Mouse (Mus musculus): ENCODE measurements around the gene Smurf2. TPM values are rescaled to one million over a fixed set of nuclear protein-coding genes. Genes with fewer than 3 reads are reported as not detected.

Smurf2 gene
- polyA plus RNA-seq, 2 experiments from 2014 or later, result 16.4 to 18.0 TPM

DNA sequence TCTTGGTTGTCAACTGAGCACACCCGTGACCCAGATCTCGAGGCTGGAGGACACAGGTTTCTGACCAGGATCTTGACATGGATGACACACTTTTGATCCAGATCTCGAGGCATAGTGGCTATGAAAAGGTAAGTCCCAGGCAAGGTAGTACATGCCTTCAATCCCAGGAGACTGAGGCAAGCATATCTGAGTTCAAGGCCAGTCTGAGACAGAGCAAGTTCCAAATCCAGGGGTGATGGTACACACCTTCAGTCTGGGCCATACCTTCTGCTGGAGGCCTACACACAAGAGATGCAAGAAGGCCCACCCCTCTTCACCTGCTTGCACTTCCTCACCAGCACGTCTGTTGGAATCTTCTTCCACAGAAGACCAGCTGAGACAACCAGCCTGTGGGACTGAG, 14.8 kb downstream of the Smurf2 start:
- no peak for ATAC-seq

- no peak for ATAC-seq
These were observed 20.7 kb downstream of the Smurf2 start for GRCm38 (mm10) chr11:106899804-106900203.

DNA sequence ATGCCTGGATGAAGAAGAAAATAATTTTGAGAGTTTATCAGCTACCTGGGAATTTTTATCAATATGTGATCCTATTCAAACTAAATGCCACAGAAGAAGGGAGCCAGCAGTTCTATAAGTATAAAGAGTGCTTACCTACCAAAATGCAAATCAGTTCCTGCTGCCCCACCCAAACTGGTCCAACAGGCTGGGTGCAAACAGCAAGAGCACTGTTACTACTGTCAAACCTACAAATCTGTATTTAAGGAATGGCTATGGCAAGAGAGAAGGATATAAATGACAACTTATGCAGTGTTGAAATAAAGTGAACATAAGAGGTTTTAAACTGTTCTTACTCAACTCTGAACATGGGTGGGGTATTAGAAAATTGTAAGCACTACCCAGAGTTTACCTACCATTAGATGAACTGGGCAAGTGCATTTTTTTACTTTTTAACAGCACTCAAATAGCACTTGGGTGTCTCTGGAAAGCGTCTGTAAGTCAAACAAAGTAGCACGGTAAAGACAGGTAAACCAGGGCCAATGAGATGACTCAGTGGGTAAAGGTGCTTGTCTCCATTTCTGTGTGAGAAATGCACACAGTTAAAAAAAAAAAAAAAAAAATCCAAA, 23.9 kb downstream of the Smurf2 start:
- ATAC-seq, result no peak

DNA sequence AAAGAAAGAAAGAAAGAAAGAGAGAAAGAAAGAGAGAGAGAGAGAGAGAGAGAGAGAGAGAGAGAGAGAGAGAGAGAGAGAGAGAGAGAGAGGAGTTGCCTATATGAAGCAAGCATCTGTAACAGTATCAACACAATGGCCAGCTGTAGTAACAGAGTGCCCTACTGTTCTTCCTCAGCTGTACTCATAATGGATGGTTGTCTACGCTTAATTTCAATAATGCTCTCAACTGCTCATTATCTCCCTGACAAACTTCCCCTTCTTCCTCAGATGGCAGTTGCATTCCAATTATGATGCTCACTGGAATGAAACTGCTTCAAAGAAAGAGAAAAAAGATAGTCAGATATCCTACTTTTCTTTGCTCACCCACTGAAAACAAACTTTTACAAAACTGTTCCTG, 36.9 kb downstream of the Smurf2 start:
- ATAC-seq, result no peak

DNA sequence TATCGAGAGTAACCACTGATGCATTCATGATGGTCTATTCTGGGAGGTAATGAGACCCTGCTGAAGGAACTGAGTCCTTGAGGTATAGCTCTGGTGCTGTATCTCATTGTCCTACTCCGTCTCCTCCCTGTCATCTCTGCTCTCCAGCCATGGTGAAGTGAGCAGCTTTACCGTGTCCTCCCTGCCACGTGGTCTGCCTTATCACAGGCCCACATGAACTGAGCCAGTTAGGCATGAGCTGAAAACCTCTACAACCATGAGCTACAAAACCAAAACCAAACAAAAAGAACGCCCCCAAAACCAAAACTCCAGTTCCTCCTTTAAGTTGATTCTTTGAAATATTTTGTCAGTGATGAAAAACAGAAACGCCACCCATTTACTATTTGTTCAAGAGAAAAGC, 47.9 kb downstream of the Smurf2 start:
- no peak for ATAC-seq

DNA sequence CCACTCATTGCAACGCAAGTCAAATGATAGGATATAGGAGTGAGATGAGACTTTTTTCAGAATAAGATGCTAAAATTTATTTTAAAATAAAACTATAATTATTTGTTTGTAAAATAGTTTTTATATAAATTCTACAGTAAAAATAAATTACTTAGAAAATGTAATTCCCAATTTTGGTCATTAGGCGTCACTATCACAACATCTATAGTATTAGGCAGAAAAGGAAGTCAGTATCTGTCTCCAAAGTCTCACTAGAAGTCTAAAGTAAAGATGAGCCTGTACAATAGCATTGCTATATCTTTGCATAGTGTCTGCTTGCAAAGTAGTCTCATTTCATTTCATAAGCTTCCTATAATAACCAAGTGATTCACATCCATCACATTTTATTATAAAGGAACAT, 69.1 kb downstream of the Smurf2 start:
- ATAC-seq, result no peak

DNA sequence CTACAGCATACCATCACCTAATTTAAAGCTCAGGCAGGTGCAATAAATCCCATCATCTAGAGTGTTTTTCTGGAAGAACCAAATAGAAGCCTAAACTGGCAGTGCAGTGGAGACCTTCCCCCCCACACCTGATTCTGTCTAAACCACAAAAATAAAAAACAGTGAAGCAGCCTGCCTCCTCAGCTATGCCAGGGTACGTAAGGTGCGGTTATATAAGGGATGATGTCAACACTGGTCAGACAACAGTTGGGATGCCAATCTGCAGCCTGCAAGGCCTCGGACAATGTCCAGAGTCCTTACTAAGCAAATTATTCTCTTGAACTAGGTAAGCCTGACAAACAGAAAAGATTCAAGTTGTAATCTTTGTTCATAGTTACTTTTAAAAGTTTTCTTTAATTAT, 78.5 kb downstream of the Smurf2 start:
- no peak for ATAC-seq

DNA sequence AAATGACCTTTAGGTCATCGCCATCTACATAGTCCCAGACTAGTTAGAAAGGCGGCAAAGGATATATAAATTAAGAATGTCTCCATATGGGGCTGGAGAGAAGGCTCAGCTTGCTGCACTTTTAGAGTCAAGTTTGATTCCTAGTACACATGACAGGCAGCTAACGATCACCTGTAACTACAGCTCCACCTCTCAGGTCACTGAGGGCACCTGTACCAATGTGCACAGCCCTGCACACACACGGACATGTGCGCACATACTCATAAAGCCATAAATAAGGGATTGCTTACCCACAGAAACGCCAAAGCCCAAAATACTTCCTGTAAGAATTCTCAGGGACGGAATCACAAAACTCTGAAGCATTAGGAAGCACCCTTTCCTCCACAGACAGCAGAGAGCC, 92.4 kb downstream of the Smurf2 start:
- no peak for ATAC-seq

DNA sequence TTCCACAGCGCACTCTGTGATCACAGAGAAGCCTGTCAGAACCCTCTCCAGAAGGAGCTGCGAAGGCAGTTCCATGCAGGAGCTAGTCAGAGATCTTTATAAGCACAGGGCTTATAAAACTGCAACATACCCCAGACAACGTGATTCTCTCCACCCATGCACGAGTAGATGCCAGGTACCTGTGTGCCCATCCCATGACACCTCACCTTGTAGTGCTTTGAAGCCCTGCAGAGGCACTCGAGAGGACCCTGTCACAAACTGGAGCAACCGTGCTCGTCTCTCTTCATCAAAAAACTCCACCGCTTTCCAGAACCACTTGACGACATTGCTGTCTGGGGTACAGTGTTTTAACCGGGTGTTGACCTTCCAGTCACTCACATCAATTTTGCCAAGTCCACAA, 96.1 kb downstream of the Smurf2 start:
- no peak for ATAC-seq

DNA sequence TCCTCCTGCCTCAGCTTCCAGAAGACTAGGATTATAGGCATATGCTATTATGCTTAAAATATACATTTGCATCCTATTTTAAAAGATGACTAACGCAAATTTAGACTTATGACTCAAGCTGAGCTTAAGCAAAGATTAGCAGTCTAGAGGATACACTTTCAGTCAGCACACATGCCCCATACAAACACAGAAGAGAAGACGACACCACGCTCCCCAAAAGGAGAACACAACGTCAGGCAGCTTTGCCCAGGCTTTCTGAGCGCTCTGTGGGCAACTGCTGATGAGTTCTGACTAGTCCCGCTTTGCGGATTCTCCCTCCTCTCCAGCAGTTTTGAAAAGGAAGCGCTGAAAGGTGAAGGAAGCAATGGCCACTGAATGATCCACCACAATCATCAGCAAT, 96.8 kb downstream of the Smurf2 start:
- ATAC-seq, result no peak

GRCm38 (mm10) chr11:106822911-106823310, 97.6 kb downstream of the Smurf2 start:
- no peak for ATAC-seq

GRCm38 (mm10) chr11:106822491-106822890, 98.0 kb downstream of the Smurf2 start:
- no peak for ATAC-seq

- no peak for ATAC-seq
These were observed 99.1 kb downstream of the Smurf2 start for GRCm38 (mm10) chr11:106821397-106821796.

DNA sequence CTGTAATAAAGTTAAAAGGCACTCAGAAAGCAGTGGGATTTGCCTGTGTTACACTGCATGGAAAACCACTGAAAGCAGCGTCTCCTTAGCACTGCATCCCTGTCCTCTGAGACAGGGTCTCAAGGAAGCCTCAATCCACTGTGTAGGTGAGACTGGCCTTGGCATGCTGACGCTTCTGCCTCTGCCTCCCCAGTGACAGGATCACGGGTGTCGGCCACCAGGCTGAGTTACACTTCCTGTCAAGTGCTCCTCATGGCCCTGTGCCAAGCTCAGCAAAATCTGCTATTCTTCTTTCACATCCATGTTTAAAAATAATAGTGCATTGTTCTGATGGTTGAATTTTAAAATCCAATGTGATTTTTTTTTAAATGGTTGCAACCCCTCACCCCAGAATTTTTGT, 99.5 kb downstream of the Smurf2 start:
- no peak for ATAC-seq

GRCm38 (mm10) chr11:106820252-106820651, 100.3 kb downstream of the Smurf2 start:
- ATAC-seq, result no peak

GRCm38 (mm10) chr11:106819595-106819994, 100.9 kb downstream of the Smurf2 start:
- ATAC-seq, result no peak

DNA sequence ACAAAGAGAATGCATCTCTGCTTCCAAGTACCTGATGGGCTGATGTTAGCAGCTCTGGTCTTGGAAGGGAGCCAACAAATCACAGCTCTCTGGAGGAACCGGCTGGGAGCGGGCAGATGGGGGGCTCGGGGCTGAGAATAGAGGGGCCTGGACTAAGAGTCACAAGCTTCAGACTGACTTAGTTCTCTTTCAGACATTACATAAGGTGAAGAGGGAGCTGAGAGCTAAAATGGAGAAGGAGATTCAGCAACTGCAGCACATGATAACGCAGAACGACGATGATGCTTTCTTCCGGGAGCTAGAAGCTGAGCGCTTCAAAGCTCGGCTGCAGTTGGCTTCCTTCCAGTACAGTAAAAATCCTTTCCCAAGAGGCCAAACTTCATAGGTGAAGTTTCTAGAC, 102.2 kb downstream of the Smurf2 start:
- ATAC-seq, result no peak

- ATAC-seq, result no peak
These were observed 102.7 kb downstream of the Smurf2 start for GRCm38 (mm10) chr11:106817808-106818207.

DNA sequence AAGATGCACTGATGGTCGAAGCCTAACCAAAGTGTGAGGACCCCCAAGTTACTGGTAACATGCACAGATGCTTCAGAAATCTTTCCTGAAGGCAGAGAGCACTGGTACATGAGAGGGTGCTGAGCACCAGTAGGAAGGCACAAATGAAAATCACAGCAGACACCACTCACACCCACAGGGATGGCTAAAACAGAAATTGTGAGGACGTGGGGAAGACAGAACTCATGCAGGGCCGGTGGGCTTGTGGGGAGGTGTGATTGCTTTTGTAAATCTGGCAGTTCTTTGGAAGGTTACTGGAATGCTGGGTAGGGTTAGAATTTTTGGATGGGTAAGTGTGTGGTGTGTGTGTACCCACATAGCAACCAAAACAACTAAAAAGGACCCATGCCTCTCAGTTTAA, 103.4 kb downstream of the Smurf2 start:
- ATAC-seq, result no peak

DNA sequence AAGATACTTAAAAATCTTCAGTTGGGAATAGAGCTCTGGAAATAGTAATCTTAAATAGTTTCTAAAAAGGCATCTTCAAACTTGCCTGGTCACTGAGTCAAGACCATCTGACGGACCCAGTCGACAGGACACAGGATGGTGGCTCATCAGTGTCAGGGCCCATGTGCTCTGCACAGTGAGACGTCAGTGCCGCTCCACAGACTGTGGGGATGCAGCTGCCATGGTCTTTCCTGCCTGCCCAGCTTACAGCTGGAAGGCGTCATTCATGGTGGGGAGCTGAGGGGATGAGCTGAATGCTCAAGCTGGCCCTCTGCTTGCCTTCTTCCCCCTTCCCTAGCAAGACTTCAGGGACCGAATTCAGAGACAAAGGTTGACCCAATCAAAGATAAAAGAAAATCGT, 104.2 kb downstream of the Smurf2 start:
- no peak for ATAC-seq

GRCm38 (mm10) chr11:106815761-106816160, 104.8 kb downstream of the Smurf2 start:
- no peak for ATAC-seq

GRCm38 (mm10) chr11:106815331-106815730, 105.2 kb downstream of the Smurf2 start:
- no peak for ATAC-seq

GRCm38 (mm10) chr11:106814601-106815320, 105.8 kb downstream of the Smurf2 start:
- no peak for ATAC-seq

DNA sequence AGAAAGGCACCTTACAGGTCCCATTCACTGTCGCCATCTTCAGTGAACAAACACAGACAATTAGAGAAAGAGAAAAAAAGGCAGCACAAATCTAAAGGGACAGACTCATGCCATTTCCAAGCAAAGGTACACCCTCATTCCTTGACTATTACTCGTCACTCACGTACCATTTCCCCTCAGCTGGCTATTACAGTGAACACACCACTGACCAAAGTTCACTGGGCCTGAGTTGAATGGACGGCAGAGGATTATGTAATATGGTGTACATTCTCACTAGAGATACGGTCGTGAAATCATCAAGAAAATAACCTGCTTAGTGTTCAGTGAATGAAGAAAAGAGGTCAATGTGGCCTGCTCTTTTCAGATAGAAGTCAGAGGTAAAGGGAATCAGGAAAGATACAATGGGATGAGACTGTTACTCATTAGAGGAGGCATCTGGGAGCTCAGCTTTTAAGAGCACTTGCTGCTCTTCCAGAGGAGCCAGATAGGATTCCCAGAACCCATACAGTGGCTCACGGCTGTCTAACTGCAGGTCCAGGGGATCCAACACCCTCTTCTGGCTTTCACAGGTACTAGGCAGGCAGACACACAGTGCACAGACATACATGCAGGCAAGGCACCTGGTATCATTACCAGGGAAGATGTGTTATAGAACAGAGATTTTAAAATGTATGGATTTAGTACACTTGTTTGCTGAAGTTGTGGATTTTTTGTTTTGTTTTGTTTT, 107.9 kb downstream of the Smurf2 start:
- no peak for ATAC-seq
